Mouse (Mus musculus): ENCODE results near the gene Snx30. TPM values are rescaled to one million over a fixed set of nuclear protein-coding genes. Genes with fewer than 3 reads are reported as not detected.

Snx30 gene
- polyA plus RNA-seq, 1 experiment from 2014 or later: 19.1 TPM

DNA sequence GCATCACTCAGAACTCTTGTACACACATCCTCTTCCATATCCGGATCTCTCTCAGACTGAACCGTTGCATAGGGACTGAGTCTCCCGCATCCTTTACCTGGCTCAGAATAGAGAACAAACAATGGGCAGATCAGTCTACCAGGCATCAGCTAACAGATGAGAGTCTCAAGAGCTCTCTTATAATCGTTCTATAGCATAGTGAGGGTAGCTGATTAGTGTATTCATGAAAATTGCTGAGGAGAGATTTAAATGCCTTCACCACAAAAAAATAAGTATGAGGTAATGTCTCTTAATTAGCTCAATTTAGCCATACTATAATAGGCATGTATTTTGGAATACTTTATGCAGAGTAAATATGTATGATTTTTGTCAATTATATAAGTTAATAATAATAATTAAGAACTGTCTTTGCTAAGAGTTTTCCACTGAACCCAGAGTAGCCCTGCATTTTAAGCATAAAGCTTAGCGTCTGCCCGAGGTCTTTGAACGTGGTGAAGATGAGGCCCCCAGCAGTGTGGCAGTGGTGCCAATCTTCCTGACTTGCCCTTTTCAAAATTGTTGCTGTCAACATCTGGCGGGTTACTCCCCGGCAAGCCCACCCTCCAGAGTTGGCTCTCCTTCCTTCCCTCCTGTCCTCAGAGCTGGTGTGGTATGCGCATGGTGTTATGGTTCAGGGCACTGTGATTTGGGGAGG is 86.2 kb downstream of the Snx30 start:
- Histone ChIP-seq H3K9ac (ENCODE audit: low read depth, low read length) (no peak overlapping the region), H3K27me3 (ENCODE audit: control insufficient read depth, insufficient read depth, low read length) (no peaks in the 10 kb centered on the region), H3K36me3 (ENCODE audit: control insufficient read depth, insufficient read depth, low read length) (no peaks in the 10 kb centered on the region), H3K4me1 (replicated peaks; ENCODE audit: control insufficient read depth, insufficient read depth, low read length) (no peaks in the 10 kb centered on the region), H3K4me3 (ENCODE audit: low read depth, low read length) (no peak overlapping the region), H3K27ac (ENCODE audit: low read depth, low read length) (no peak overlapping the region), H3K4me2 (replicated peaks; ENCODE audit: low read depth, low read length) (no peak overlapping the region), H3K9me3 (ENCODE audit: control insufficient read depth, low read length) (no peaks in the 10 kb centered on the region)
- 88% methylated on average over 10 of the region's 10 CpGs for WGBS
- no peak for DNase-seq (ENCODE audit: low spot score)
- no peak for ATAC-seq (ENCODE audit: low FRiP score)

DNA sequence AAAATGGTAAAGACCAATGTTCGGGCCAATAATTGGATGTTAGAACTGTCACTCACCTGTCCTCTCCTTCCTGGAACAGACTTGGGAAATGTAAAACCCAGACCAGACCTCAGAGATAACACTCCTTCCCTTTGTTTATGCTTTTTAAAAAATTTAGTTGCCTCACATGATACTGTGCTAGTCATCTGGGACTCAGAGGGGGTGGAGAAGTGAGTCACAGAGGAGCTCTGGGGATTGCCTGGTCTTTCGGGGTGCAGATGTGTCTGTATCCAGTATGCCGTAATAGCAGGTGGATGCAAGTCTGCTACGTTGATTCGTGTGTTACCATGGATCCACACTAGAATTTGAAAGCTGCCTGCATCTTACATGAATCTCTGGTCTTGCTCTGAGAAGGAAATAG is 87.1 kb downstream of the Snx30 start:
- no peak overlapping the region for H3K4me2 ChIP-seq (replicated peaks; ENCODE audit: low read depth, low read length)
- WGBS: 90% methylated on average over 5 of the region's 5 CpGs
- no peak overlapping the region for H3K27ac ChIP-seq (ENCODE audit: low read depth, low read length)
- H3K9me3 ChIP-seq (ENCODE audit: control insufficient read depth, low read length): no peaks in the 10 kb centered on the region
- H3K27me3 ChIP-seq (ENCODE audit: control insufficient read depth, insufficient read depth, low read length): no peaks in the 10 kb centered on the region
- H3K9ac ChIP-seq (ENCODE audit: low read depth, low read length): no peak overlapping the region
- H3K4me1 ChIP-seq (replicated peaks; ENCODE audit: control insufficient read depth, insufficient read depth, low read length): no peaks in the 10 kb centered on the region
- ATAC-seq (ENCODE audit: low FRiP score) (no peak), DNase-seq (ENCODE audit: low spot score) (no peak)
- no peak overlapping the region for H3K4me3 ChIP-seq (ENCODE audit: low read depth, low read length)
- H3K36me3 ChIP-seq (ENCODE audit: control insufficient read depth, insufficient read depth, low read length): no peaks in the 10 kb centered on the region

DNA sequence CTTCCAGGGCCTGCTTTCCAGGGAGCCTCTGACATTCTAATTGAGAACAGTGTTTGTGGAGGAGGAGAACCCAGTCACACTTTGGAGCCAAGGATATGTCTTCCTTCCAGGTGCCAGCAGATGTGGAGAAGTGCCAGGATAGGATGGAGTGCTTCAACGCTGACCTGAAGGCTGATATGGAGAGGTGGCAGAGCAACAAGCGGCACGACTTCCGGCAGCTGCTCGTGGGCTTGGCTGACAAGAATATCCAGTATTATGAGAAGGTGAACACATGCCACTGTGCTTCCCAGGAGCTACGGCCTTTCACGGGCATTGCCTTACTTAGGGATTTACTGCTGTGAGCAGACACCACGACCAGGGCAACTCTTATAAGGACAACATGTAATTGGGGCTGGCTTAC is 88.8 kb downstream of the Snx30 start:
- no peaks in the 10 kb centered on the region for H3K36me3 ChIP-seq (ENCODE audit: control insufficient read depth, insufficient read depth, low read length)
- no peaks in the 10 kb centered on the region for H3K4me1 ChIP-seq (replicated peaks; ENCODE audit: control insufficient read depth, insufficient read depth, low read length)
- H3K27ac ChIP-seq (ENCODE audit: low read depth, low read length): no peak overlapping the region
- H3K4me3 ChIP-seq (ENCODE audit: low read depth, low read length): no peak overlapping the region
- 91% methylated on average over 8 of the region's 8 CpGs for WGBS
- no peak overlapping the region for H3K9ac ChIP-seq (ENCODE audit: low read depth, low read length)
- H3K4me2 ChIP-seq (replicated peaks; ENCODE audit: low read depth, low read length): no peak overlapping the region
- H3K27me3 ChIP-seq (ENCODE audit: control insufficient read depth, insufficient read depth, low read length): no peaks in the 10 kb centered on the region
- no peak for ATAC-seq (ENCODE audit: low FRiP score)
- DNase-seq (ENCODE audit: low spot score): no peak
- H3K9me3 ChIP-seq (ENCODE audit: control insufficient read depth, low read length): no peaks in the 10 kb centered on the region

DNA sequence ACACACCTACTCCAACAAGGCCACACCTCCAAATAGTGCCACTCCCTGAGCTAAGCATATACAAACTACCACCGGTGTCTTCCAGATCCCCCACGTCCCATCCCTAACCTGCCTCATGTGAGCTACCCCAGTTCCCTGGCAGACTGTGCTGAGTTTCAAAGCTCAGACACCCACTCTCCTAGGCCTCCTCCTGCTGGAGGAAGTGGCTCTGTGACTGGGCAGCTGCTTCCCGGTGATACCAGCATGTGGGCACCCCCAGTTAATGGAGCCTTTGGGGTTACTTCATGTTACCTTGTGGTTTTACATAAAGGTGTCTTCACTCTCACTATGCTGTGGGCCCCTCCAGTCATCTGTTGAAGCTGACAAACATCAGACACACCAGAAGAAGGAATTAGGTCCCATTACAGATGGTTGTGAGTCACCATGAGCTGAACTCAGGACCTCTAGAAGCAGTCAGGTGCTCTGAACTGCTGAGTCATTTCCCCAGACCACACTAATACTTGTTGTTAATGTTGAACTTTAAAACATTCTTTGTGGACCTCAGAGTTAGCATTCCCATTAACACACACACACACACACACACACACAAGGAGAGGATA is 89.4 kb downstream of the Snx30 start:
- DNase-seq (ENCODE audit: low spot score): no peak
- no peak for ATAC-seq (ENCODE audit: low FRiP score)

DNA sequence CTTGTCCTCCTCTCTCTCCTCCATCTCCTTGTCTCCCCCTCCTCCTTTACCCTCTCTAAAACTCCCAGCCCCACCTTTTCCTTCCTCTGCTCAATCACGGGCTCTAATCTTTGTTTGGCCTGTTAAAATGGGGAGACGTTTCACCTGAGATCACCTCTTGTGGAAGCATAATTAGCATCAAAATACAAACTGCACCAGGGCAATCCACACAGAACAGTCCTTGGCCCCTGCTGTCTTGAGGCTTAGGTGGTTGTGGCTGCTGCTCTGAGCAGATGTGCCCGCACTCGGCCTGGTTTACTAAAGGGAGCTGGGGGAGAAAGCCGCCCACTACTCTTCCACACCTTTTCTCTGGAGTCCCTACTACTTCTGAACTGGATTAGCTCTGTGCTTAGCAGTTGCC is 90.4 kb downstream of the Snx30 start:
- no peaks in the 10 kb centered on the region for H3K27me3 ChIP-seq (ENCODE audit: control insufficient read depth, insufficient read depth, low read length)
- no peaks in the 10 kb centered on the region for H3K9me3 ChIP-seq (ENCODE audit: control insufficient read depth, low read length)
- no peak overlapping the region for H3K9ac ChIP-seq (ENCODE audit: low read depth, low read length)
- ATAC-seq (ENCODE audit: low FRiP score): no peak
- no peak overlapping the region for H3K4me3 ChIP-seq (ENCODE audit: low read depth, low read length)
- no peak for DNase-seq (ENCODE audit: low spot score)
- 69% methylated on average over 5 of the region's 5 CpGs for WGBS
- no peak overlapping the region for H3K4me2 ChIP-seq (replicated peaks; ENCODE audit: low read depth, low read length)
- no peak overlapping the region for H3K27ac ChIP-seq (ENCODE audit: low read depth, low read length)
- H3K4me1 ChIP-seq (replicated peaks; ENCODE audit: control insufficient read depth, insufficient read depth, low read length): no peaks in the 10 kb centered on the region
- no peaks in the 10 kb centered on the region for H3K36me3 ChIP-seq (ENCODE audit: control insufficient read depth, insufficient read depth, low read length)

More for the DNA sequence above, 89.4 kb downstream of the Snx30 start:
- Histone ChIP-seq H3K9ac (ENCODE audit: low read depth, low read length) (no peak overlapping the region), H3K9me3 (ENCODE audit: control insufficient read depth, low read length) (no peaks in the 10 kb centered on the region), H3K4me2 (replicated peaks; ENCODE audit: low read depth, low read length) (no peak overlapping the region), H3K4me1 (replicated peaks; ENCODE audit: control insufficient read depth, insufficient read depth, low read length) (no peaks in the 10 kb centered on the region), H3K27me3 (ENCODE audit: control insufficient read depth, insufficient read depth, low read length) (no peaks in the 10 kb centered on the region), H3K27ac (ENCODE audit: low read depth, low read length) (no peak overlapping the region), H3K36me3 (ENCODE audit: control insufficient read depth, insufficient read depth, low read length) (no peaks in the 10 kb centered on the region), H3K4me3 (ENCODE audit: low read depth, low read length) (no peak overlapping the region)
- WGBS: 93% methylated on average over 3 of the region's 3 CpGs

DNA sequence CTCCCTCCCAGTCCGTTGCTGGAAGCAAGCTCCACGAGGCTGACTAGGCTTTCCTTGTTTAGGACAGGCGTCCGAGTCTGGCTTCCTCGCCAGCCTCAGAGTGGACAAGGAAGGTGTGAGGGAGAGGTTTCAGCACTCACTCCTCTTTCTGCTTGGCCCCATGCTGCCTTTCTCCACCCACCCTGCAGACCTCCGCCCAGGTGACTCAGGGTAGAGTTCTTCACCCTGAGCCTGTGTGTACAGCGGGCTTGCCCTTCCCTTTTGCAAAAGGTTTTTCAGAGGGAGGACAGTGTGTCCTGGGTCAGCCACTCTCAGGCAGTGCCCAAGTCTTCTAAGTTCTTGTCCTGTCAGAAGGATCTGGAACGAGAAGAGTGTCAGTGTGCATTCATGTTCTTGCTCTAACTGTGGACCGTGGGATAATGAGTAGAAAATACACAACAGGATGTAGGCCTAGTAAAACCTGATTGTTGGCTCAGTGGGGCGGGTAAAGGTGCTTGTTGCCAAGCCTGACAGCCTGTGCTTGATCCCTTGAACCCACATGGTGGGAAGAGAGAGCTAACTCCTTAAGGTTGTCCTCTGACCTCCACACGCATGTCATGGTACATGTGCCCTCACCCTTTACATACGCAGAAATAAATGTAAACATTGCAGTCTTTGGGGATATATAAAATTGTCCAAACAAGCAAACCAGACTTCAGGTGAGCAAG is 92.3 kb downstream of the Snx30 start:
- no peak for DNase-seq (ENCODE audit: low spot score)
- 87% methylated on average over 12 of the region's 12 CpGs for WGBS
- Histone ChIP-seq H3K4me3 (ENCODE audit: low read depth, low read length) (no peak overlapping the region), H3K27ac (ENCODE audit: low read depth, low read length) (no peak overlapping the region), H3K36me3 (ENCODE audit: control insufficient read depth, insufficient read depth, low read length) (no peaks in the 10 kb centered on the region), H3K4me1 (replicated peaks; ENCODE audit: control insufficient read depth, insufficient read depth, low read length) (no peaks in the 10 kb centered on the region), H3K9me3 (ENCODE audit: control insufficient read depth, low read length) (no peaks in the 10 kb centered on the region), H3K4me2 (replicated peaks; ENCODE audit: low read depth, low read length) (no peak overlapping the region), H3K27me3 (ENCODE audit: control insufficient read depth, insufficient read depth, low read length) (no peaks in the 10 kb centered on the region), H3K9ac (ENCODE audit: low read depth, low read length) (no peak overlapping the region)
- no peak for ATAC-seq (ENCODE audit: low FRiP score)

DNA sequence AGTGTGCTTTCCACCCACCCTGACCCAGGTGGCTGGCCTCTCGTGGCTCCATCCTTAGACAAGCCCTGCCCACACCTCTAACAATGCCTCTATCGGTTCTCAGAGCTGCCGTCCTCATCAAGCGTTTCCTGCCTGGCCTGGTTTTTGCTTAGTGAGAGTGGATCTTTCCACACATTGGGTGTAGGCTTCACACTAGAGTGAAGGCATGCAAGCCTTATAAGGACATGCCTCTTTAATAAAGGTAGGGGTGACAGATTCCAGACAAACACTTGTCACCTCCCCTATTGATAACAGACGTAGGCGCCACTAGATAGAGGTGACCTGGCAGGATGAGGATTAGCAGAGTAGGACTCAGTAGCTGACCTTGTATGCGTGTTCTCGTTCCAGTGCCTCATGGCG is 92.9 kb downstream of the Snx30 start:
- H3K9ac ChIP-seq (ENCODE audit: low read depth, low read length): no peak overlapping the region
- DNase-seq (ENCODE audit: low spot score): no peak
- H3K4me1 ChIP-seq (replicated peaks; ENCODE audit: control insufficient read depth, insufficient read depth, low read length): no peaks in the 10 kb centered on the region
- H3K9me3 ChIP-seq (ENCODE audit: control insufficient read depth, low read length): no peaks in the 10 kb centered on the region
- no peak overlapping the region for H3K4me3 ChIP-seq (ENCODE audit: low read depth, low read length)
- H3K36me3 ChIP-seq (ENCODE audit: control insufficient read depth, insufficient read depth, low read length): no peaks in the 10 kb centered on the region
- ATAC-seq (ENCODE audit: low FRiP score): no peak
- H3K27me3 ChIP-seq (ENCODE audit: control insufficient read depth, insufficient read depth, low read length): no peaks in the 10 kb centered on the region
- 89% methylated on average over 9 of the region's 9 CpGs for WGBS
- no peak overlapping the region for H3K4me2 ChIP-seq (replicated peaks; ENCODE audit: low read depth, low read length)
- no peak overlapping the region for H3K27ac ChIP-seq (ENCODE audit: low read depth, low read length)

DNA sequence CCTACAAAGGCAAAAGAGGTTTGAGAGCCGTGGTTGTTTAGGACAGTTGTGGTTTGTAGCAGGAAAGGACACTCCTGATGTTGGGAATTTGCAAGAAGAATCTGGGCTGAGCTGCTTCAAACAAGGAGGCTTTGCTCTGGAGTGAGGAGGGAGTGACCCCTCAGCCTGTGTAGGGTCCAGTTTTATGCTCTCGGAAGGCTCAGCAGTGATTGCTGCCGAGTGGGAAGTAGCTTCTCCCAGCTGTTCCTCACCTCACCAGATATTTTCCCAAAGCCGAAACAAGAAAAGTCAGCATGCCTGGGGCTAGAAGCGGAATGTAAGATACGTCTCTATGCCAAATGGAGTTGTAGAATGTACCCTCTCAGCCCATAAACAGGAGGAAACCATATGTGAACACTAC is 96.2 kb downstream of the Snx30 start:
- H3K27ac ChIP-seq (ENCODE audit: low read depth, low read length): no peak overlapping the region

DNA sequence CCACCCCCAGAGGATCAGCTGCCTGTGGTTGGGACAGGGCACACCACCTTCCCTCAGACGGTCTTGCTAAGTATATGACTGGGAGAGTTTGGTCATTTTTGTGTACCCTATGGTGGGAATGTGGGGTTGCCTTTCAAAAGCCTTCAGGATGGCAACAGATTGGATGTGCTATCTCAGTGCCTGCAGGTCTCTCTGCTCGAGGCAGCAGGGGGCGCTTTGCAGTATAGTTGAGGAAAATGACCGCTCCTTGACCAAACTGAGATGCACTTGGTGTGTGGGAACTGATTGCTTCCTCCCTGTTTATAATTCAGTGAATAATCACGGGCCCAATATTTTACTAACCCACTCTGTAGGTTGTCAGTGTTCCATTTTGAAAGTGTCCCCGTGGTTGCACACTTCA is 96.9 kb downstream of the Snx30 start:
- H3K9ac ChIP-seq (ENCODE audit: low read depth, low read length): no peak overlapping the region
- H3K9me3 ChIP-seq (ENCODE audit: control insufficient read depth, low read length): no peaks in the 10 kb centered on the region
- WGBS: 60% methylated on average over 6 of the region's 6 CpGs
- H3K4me1 ChIP-seq (replicated peaks; ENCODE audit: control insufficient read depth, insufficient read depth, low read length): no peaks in the 10 kb centered on the region
- no peak overlapping the region for H3K4me3 ChIP-seq (ENCODE audit: low read depth, low read length)
- DNase-seq (ENCODE audit: low spot score) (no peak), ATAC-seq (ENCODE audit: low FRiP score) (no peak)
- no peaks in the 10 kb centered on the region for H3K27me3 ChIP-seq (ENCODE audit: control insufficient read depth, insufficient read depth, low read length)
- H3K27ac ChIP-seq (ENCODE audit: low read depth, low read length): no peak overlapping the region
- no peaks in the 10 kb centered on the region for H3K36me3 ChIP-seq (ENCODE audit: control insufficient read depth, insufficient read depth, low read length)
- no peak overlapping the region for H3K4me2 ChIP-seq (replicated peaks; ENCODE audit: low read depth, low read length)

More for the DNA sequence above, 96.2 kb downstream of the Snx30 start:
- Histone ChIP-seq H3K4me3 (ENCODE audit: low read depth, low read length) (no peak overlapping the region), H3K27me3 (ENCODE audit: control insufficient read depth, insufficient read depth, low read length) (no peaks in the 10 kb centered on the region), H3K4me2 (replicated peaks; ENCODE audit: low read depth, low read length) (no peak overlapping the region), H3K36me3 (ENCODE audit: control insufficient read depth, insufficient read depth, low read length) (no peaks in the 10 kb centered on the region), H3K9ac (ENCODE audit: low read depth, low read length) (no peak overlapping the region), H3K4me1 (replicated peaks; ENCODE audit: control insufficient read depth, insufficient read depth, low read length) (no peaks in the 10 kb centered on the region), H3K9me3 (ENCODE audit: control insufficient read depth, low read length) (no peaks in the 10 kb centered on the region)
- WGBS: 84% methylated on average over 6 of the region's 6 CpGs
- no peak for ATAC-seq (ENCODE audit: low FRiP score)
- no peak for DNase-seq (ENCODE audit: low spot score)

Measured in hindbrain, embryonic 11.5 days (tissue).